Mouse (Mus musculus): ENCODE results near the gene Vmn2r102. TPM values are rescaled to one million over a fixed set of nuclear protein-coding genes. Genes with fewer than 3 reads are reported as not detected.

The Vmn2r102 gene
- not detected in 2 replicates for polyA plus RNA-seq (2012; rRNA removed)

DNA sequence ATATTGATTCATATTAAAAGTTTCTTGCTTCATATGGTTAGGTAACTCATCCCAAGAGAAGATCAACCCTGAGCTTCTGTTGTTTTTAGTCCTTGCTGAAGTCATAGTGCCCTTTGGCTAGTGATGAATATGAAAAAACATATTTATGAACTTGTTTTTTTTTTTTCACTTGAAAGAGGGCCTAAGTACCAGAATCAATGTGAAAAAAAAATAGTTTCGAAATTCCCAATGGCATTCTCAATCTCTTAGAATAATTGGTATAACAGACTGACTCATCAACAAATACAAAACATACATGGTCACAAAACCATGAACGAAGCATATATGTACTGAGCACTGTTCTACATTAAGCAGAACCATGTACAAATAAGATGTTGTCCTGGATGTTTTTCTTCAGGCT lies at the start of gene Vmn2r102:
TSS of gene Vmn2r102 (plus strand) at position 301 of the 400 bp plus-strand sequence.
- Histone ChIP-seq H3K4me1 (ENCODE audit: control insufficient read depth, insufficient read depth, low read length) (no peaks in the 10 kb centered on the region), H3K27ac (ENCODE audit: insufficient read depth, low read length) (no peak within 1 kb of the TSS), H3K27me3 (ENCODE audit: control insufficient read depth, insufficient read depth, low read length) (no peaks in the 10 kb centered on the region), H3K4me3 (replicated peaks; ENCODE audit: insufficient read depth, low read depth, low read length) (no peak within 1 kb of the TSS)
- 38% methylated on average over 2 of the region's 2 CpGs for WGBS
- no peak for DNase-seq
- no peak for TF ChIP-seq CTCF (IDR thresholded peaks at IDR 0.05; ENCODE audit: borderline replicate concordance, insufficient read depth, low read depth, low read length)
- no peak for TF ChIP-seq POLR2A (IDR thresholded peaks at IDR 0.05; ENCODE audit: borderline replicate concordance, insufficient read depth, low read length)

DNA sequence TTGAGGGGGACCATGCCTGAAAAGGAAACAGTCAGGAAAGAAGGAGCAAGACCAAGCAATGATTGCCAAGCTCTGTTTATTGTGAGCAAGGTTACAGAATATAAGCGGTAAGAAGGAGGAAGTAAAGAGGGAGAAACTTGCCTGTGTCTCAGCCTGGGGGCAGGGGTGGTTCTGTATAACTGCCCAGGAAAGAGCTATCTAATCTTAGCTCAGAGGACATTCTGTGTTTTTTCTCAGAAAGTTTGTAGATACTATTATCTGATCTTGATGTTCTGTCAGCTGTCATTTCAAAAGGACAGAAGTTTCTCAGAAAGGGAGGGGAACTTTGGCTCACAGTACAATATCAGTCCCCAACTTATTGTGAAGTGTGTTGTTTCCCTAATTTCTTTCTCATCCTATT lies 30.8 kb upstream of the Vmn2r102 start:
- Histone ChIP-seq H3K4me1 (ENCODE audit: control insufficient read depth, insufficient read depth, low read length) (no peaks in the 10 kb centered on the region), H3K4me3 (replicated peaks; ENCODE audit: insufficient read depth, low read depth, low read length) (no peak overlapping the region), H3K27ac (ENCODE audit: insufficient read depth, low read length) (no peak overlapping the region), H3K27me3 (ENCODE audit: control insufficient read depth, insufficient read depth, low read length) (no peaks in the 10 kb centered on the region)
- 92% methylated on average over 1 of the region's 1 CpGs for WGBS
- TF ChIP-seq POLR2A (IDR thresholded peaks at IDR 0.05; ENCODE audit: borderline replicate concordance, insufficient read depth, low read length) (no peak), CTCF (IDR thresholded peaks at IDR 0.05; ENCODE audit: borderline replicate concordance, insufficient read depth, low read depth, low read length) (no peak)
- no peak for DNase-seq

DNA sequence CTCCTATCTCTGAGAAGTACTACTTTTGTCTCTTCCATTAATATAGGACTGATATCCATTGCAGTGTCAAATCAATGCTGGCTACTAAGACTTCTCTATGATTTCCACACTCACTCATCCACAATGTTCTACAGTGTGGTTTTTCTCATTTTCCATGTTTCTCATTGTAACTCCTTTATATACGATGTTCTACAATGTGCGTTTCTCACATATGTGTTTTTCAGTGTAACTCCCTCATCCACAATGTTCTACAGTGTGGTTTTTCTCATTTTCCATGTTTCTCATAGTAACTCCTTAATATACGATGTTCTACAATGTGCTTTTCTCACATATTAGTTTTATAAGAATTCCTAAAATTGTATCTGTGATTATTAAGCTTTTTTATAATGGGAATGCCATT lies 1.7 kb upstream of the Vmn2r102 start:
- H3K4me3 ChIP-seq (replicated peaks; ENCODE audit: insufficient read depth, low read depth, low read length), result no peak overlapping the region
- no peak for DNase-seq
- H3K27me3 ChIP-seq (ENCODE audit: control insufficient read depth, insufficient read depth, low read length), result no peaks in the 10 kb centered on the region
- H3K4me1 ChIP-seq (ENCODE audit: control insufficient read depth, insufficient read depth, low read length), result no peaks in the 10 kb centered on the region
- TF ChIP-seq POLR2A (IDR thresholded peaks at IDR 0.05; ENCODE audit: borderline replicate concordance, insufficient read depth, low read length) (no peak), CTCF (IDR thresholded peaks at IDR 0.05; ENCODE audit: borderline replicate concordance, insufficient read depth, low read depth, low read length) (no peak)
- 53% methylated on average over 3 of the region's 3 CpGs for WGBS
- no peak overlapping the region for H3K27ac ChIP-seq (ENCODE audit: insufficient read depth, low read length)

DNA sequence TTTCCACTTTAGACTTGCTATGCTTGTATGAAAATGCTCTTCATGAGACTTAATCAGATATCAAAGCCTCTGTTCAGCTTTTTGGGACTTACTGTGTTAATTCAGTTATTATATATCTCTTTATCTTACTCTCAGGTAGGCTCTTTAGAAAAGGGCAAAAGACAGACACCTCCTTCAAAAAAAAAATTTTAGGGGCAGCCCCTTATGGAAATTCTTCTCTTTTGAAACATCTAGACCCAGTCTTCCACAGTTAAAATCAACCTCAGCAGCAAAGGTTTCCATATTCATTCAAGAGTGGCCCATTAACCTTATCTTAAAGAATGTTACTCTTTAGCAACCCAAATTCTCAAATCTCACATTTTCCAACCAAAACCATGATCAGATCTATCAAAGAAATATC lies 31.9 kb downstream of the Vmn2r102 start:
- TF ChIP-seq CTCF (IDR thresholded peaks at IDR 0.05; ENCODE audit: borderline replicate concordance, insufficient read depth, low read depth, low read length), result no peak
- TF ChIP-seq POLR2A (IDR thresholded peaks at IDR 0.05; ENCODE audit: borderline replicate concordance, insufficient read depth, low read length), result no peak
- no peak for DNase-seq
- Histone ChIP-seq H3K27me3 (ENCODE audit: control insufficient read depth, insufficient read depth, low read length) (no peaks in the 10 kb centered on the region), H3K4me3 (replicated peaks; ENCODE audit: insufficient read depth, low read depth, low read length) (no peak overlapping the region), H3K27ac (ENCODE audit: insufficient read depth, low read length) (no peak overlapping the region), H3K4me1 (ENCODE audit: control insufficient read depth, insufficient read depth, low read length) (no peaks in the 10 kb centered on the region)

Other genes with a start within 250 kb of the Vmn2r102 start
- gene Vmn2r100, start 155.6 kb upstream of the Vmn2r102 start, polyA plus RNA-seq (2012; rRNA removed), result not detected in 2 replicates
- not detected in 2 replicates for gene Vmn2r101, start 83.1 kb upstream of the Vmn2r102 start, polyA plus RNA-seq (2012; rRNA removed)
- not detected in 2 replicates for gene Vmn2r103, start 113.0 kb downstream of the Vmn2r102 start, polyA plus RNA-seq (2012; rRNA removed)

Data from cerebellum, adult 2 months (tissue).